Mouse (Mus musculus): Measurements from ENCODE around the gene H2afv. TPM values are rescaled to one million over a fixed set of nuclear protein-coding genes. Genes with fewer than 3 reads are reported as not detected.

Gene H2afv
- polyA plus RNA-seq (2014; fragmentation: Nextera tagmentation; extraction: Ambion mirVana) = 377 and 424 TPM in 2 replicates

GRCm38 (mm10) chr11:6444077-6444853 is at the start of gene H2afv:
TSS of gene H2afv (minus strand) at chr11:6444443.
- WGBS = under 1% methylated on average over 78 of the region's 80 CpGs
- Histone ChIP-seq H3K9me3 (ENCODE audit: control insufficient read depth, low read length) (no peaks in the 10 kb centered on the region), H3K36me3 (ENCODE audit: control insufficient read depth, insufficient read depth, low read length) (peaks cover 4% of the 10 kb centered on the region; the same call in 1 of the 2 replicates), H3K9ac (ENCODE audit: low read length) (peak within 1 kb of the TSS; percentile 86), H3K27me3 (ENCODE audit: control insufficient read depth, insufficient read depth, low read length) (no peaks in the 10 kb centered on the region), H3K4me3 (ENCODE audit: control insufficient read depth in 1 of 2, insufficient read depth in 1 of 2, low read depth in 1 of 2, low read length in 2 of 2) (peak within 1 kb of the TSS; percentile 75 to 92), H3K27ac (replicated peaks in 1 of 2; ENCODE audit: control insufficient read depth in 1 of 2, insufficient read depth in 1 of 2, low read depth in 2 of 2, low read length in 2 of 2) (peak within 1 kb of the TSS; percentile 86 to 89), H3K4me1 (ENCODE audit: control insufficient read depth in 2 of 2, insufficient read depth in 2 of 2, low read length in 2 of 2) (peaks cover 2 to 11% of the 10 kb centered on the region in 2 experiments; a peak in 2 of 4 replicates), H3K4me2 (ENCODE audit: low read length) (peak within 1 kb of the TSS; percentile 79)
- ATAC-seq (ENCODE audit: insufficient number of reproducible peaks, insufficient read depth, low FRiP score, low read depth) = peak; percentile 99

- Histone ChIP-seq H3K4me2 (ENCODE audit: low read length) (no peak overlapping the region), H3K27me3 (ENCODE audit: control insufficient read depth, insufficient read depth, low read length) (no peaks in the 10 kb centered on the region), H3K36me3 (ENCODE audit: control insufficient read depth, insufficient read depth, low read length) (no peaks in the 10 kb centered on the region), H3K4me3 (ENCODE audit: control insufficient read depth in 1 of 2, insufficient read depth in 1 of 2, low read depth in 1 of 2, low read length in 2 of 2) (no peak overlapping the region), H3K27ac (replicated peaks in 1 of 2; ENCODE audit: control insufficient read depth in 1 of 2, insufficient read depth in 1 of 2, low read depth in 2 of 2, low read length in 2 of 2) (no peak overlapping the region), H3K9ac (ENCODE audit: low read length) (no peak overlapping the region), H3K9me3 (ENCODE audit: control insufficient read depth, low read length) (no peaks in the 10 kb centered on the region), H3K4me1 (ENCODE audit: control insufficient read depth in 2 of 2, insufficient read depth in 2 of 2, low read length in 2 of 2) (peaks cover 2 to 4% of the 10 kb centered on the region in 2 experiments; a peak in 3 of 4 replicates)
- no peak for ATAC-seq (ENCODE audit: insufficient number of reproducible peaks, insufficient read depth, low FRiP score, low read depth)
- WGBS = 42% methylated on average over 6 of the region's 6 CpGs
Observed at GRCm38 (mm10) chr11:6489691-6490503, 45.7 kb upstream of the H2afv start.

- peaks cover 2 to 4% of the 10 kb centered on the region in 2 experiments; a peak in 3 of 4 replicates for H3K4me1 ChIP-seq (ENCODE audit: control insufficient read depth in 2 of 2, insufficient read depth in 2 of 2, low read length in 2 of 2)
- H3K27ac ChIP-seq (replicated peaks in 1 of 2; ENCODE audit: control insufficient read depth in 1 of 2, insufficient read depth in 1 of 2, low read depth in 2 of 2, low read length in 2 of 2) = no peak overlapping the region
- 89% methylated on average over 7 of the region's 7 CpGs for WGBS
- ATAC-seq (ENCODE audit: insufficient number of reproducible peaks, insufficient read depth, low FRiP score, low read depth) = no peak
- no peak overlapping the region for H3K4me2 ChIP-seq (ENCODE audit: low read length)
- no peak overlapping the region for H3K9ac ChIP-seq (ENCODE audit: low read length)
- H3K27me3 ChIP-seq (ENCODE audit: control insufficient read depth, insufficient read depth, low read length) = no peaks in the 10 kb centered on the region
- no peaks in the 10 kb centered on the region for H3K36me3 ChIP-seq (ENCODE audit: control insufficient read depth, insufficient read depth, low read length)
- no peak overlapping the region for H3K4me3 ChIP-seq (ENCODE audit: control insufficient read depth in 1 of 2, insufficient read depth in 1 of 2, low read depth in 1 of 2, low read length in 2 of 2)
- no peaks in the 10 kb centered on the region for H3K9me3 ChIP-seq (ENCODE audit: control insufficient read depth, low read length)
Observed at GRCm38 (mm10) chr11:6489257-6489656, 45.0 kb upstream of the H2afv start.

GRCm38 (mm10) chr11:6488041-6488684 is 43.9 kb upstream of the H2afv start:
- Histone ChIP-seq H3K9ac (ENCODE audit: low read length) (no peak overlapping the region), H3K36me3 (ENCODE audit: control insufficient read depth, insufficient read depth, low read length) (no peaks in the 10 kb centered on the region), H3K9me3 (ENCODE audit: control insufficient read depth, low read length) (no peaks in the 10 kb centered on the region), H3K27ac (replicated peaks in 1 of 2; ENCODE audit: control insufficient read depth in 1 of 2, insufficient read depth in 1 of 2, low read depth in 2 of 2, low read length in 2 of 2) (peak overlapping the region in 1 of 2 experiments; percentile 10; a peak in 1 of 4 replicates), H3K4me2 (ENCODE audit: low read length) (no peak overlapping the region), H3K27me3 (ENCODE audit: control insufficient read depth, insufficient read depth, low read length) (no peaks in the 10 kb centered on the region), H3K4me3 (ENCODE audit: control insufficient read depth in 1 of 2, insufficient read depth in 1 of 2, low read depth in 1 of 2, low read length in 2 of 2) (no peak overlapping the region), H3K4me1 (ENCODE audit: control insufficient read depth in 2 of 2, insufficient read depth in 2 of 2, low read length in 2 of 2) (peaks cover 4 to 5% of the 10 kb centered on the region in 2 experiments; a peak in 3 of 4 replicates)
- no peak for ATAC-seq (ENCODE audit: insufficient number of reproducible peaks, insufficient read depth, low FRiP score, low read depth)
- 91% methylated on average over 5 of the region's 5 CpGs for WGBS

- Histone ChIP-seq H3K4me2 (ENCODE audit: low read length) (no peak overlapping the region), H3K9me3 (ENCODE audit: control insufficient read depth, low read length) (no peaks in the 10 kb centered on the region), H3K27ac (replicated peaks in 1 of 2; ENCODE audit: control insufficient read depth in 1 of 2, insufficient read depth in 1 of 2, low read depth in 2 of 2, low read length in 2 of 2) (peak overlapping the region in 1 of 2 experiments; percentile 10; a peak in 2 of 4 replicates), H3K36me3 (ENCODE audit: control insufficient read depth, insufficient read depth, low read length) (no peaks in the 10 kb centered on the region), H3K9ac (ENCODE audit: low read length) (no peak overlapping the region), H3K4me3 (ENCODE audit: control insufficient read depth in 1 of 2, insufficient read depth in 1 of 2, low read depth in 1 of 2, low read length in 2 of 2) (no peak overlapping the region), H3K27me3 (ENCODE audit: control insufficient read depth, insufficient read depth, low read length) (no peaks in the 10 kb centered on the region), H3K4me1 (ENCODE audit: control insufficient read depth in 2 of 2, insufficient read depth in 2 of 2, low read length in 2 of 2) (peaks cover 4 to 5% of the 10 kb centered on the region in 2 experiments; a peak in 3 of 4 replicates)
- WGBS = 23% methylated on average over 7 of the region's 7 CpGs
- ATAC-seq (ENCODE audit: insufficient number of reproducible peaks, insufficient read depth, low FRiP score, low read depth) = no peak
Observed at GRCm38 (mm10) chr11:6487496-6487895, 43.3 kb upstream of the H2afv start.

GRCm38 (mm10) chr11:6486916-6487315 is 42.7 kb upstream of the H2afv start:
- WGBS = 62% methylated on average over 6 of the region's 6 CpGs
- Histone ChIP-seq H3K9ac (ENCODE audit: low read length) (no peak overlapping the region), H3K27me3 (ENCODE audit: control insufficient read depth, insufficient read depth, low read length) (no peaks in the 10 kb centered on the region), H3K4me1 (ENCODE audit: control insufficient read depth in 2 of 2, insufficient read depth in 2 of 2, low read length in 2 of 2) (peaks cover 4 to 5% of the 10 kb centered on the region in 2 experiments; a peak in 3 of 4 replicates), H3K36me3 (ENCODE audit: control insufficient read depth, insufficient read depth, low read length) (no peaks in the 10 kb centered on the region), H3K4me3 (ENCODE audit: control insufficient read depth in 1 of 2, insufficient read depth in 1 of 2, low read depth in 1 of 2, low read length in 2 of 2) (no peak overlapping the region), H3K4me2 (ENCODE audit: low read length) (no peak overlapping the region), H3K27ac (replicated peaks in 1 of 2; ENCODE audit: control insufficient read depth in 1 of 2, insufficient read depth in 1 of 2, low read depth in 2 of 2, low read length in 2 of 2) (0 out of 4 replicates have a peak overlapping the region, but pooled peaks of 1 of the 2 experiments have one; percentile 10), H3K9me3 (ENCODE audit: control insufficient read depth, low read length) (no peaks in the 10 kb centered on the region)
- ATAC-seq (ENCODE audit: insufficient number of reproducible peaks, insufficient read depth, low FRiP score, low read depth) = no peak

Measured in heart, embryonic 14.5 days (tissue).